Mouse (Mus musculus): ENCODE results near the gene Fgf23.

The Fgf23 gene

GRCm38 (mm10) chr6:127114753-127115456 lies 42.2 kb downstream of the Fgf23 start:
- DNase-seq, result no peak

- no peak for DNase-seq
These were observed 49.6 kb downstream of the Fgf23 start for GRCm38 (mm10) chr6:127122221-127122806.

- no peak for DNase-seq
These were observed 50.3 kb downstream of the Fgf23 start for GRCm38 (mm10) chr6:127122996-127123395.

GRCm38 (mm10) chr6:127123506-127123905 lies 50.8 kb downstream of the Fgf23 start:
- no peak for DNase-seq

- DNase-seq, result no peak
These were observed 57.0 kb downstream of the Fgf23 start for GRCm38 (mm10) chr6:127129659-127130058.

GRCm38 (mm10) chr6:127130377-127130776 lies 57.7 kb downstream of the Fgf23 start:
- DNase-seq, result no peak

Data from thymus, postnatal 25 days (tissue).